Mouse (Mus musculus): Measurements from ENCODE around the gene Rnf26. TPM values are rescaled to one million over a fixed set of nuclear protein-coding genes. Genes with fewer than 3 reads are reported as not detected.
"Not testable (repeated sequence)": the region's sequence is repeated elsewhere in the genome, so short reads cannot be mapped to it uniquely, and the experiment has no call there.

Rnf26 gene
- polyA plus RNA-seq, 1 experiment, result 29.5 TPM

DNA sequence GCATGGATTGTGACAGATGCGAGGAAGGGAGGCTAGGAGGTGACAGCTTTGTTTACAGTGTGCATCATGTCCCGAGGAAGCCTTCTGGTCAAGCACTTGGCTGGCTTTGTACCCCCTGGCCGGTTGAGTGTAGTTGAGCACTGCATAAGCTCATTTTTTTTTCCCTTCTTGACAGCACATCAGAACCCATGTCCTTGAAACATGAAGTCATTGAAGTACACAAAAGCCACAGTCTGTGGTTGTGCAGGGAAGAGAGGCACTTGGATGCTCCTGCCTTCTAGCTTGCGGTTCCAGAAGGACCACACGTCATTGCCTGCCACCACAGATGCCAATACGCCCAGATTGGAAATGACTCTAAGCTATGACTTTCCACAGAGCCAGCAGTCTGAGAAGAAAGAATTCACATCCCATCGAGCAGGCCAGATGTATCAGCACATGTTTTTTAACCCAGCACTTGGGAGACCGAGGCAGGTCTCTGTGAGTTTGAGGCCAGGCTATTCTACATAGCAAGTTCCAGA, 6.7 kb upstream of the Rnf26 start:
- Histone ChIP-seq H3K36me3 (ENCODE audit: control insufficient read depth, insufficient read depth) (no peaks in the 10 kb centered on the region), H3K79me2 (ENCODE audit: control insufficient read depth, insufficient read depth) (no peaks in the 10 kb centered on the region), H3K4me2 (ENCODE audit: low read depth) (no peak overlapping the region), H3K4me3 (no peak overlapping the region), H3ac (ENCODE audit: control insufficient read depth, insufficient read length) (no peak overlapping the region), H3K27me3 (ENCODE audit: control insufficient read depth, insufficient read depth, insufficient read length) (no peaks in the 10 kb centered on the region)
- TF ChIP-seq USF1 (IDR thresholded peaks at IDR 0.05; ENCODE audit: low read depth), result no peak
- TF ChIP-seq MAX (IDR thresholded peaks at IDR 0.05; ENCODE audit: low read depth), result no peak
- TF ChIP-seq CEBPB (IDR thresholded peaks at IDR 0.05; ENCODE audit: insufficient read depth, poor library complexity, severe bottlenecking), result no peak

DNA sequence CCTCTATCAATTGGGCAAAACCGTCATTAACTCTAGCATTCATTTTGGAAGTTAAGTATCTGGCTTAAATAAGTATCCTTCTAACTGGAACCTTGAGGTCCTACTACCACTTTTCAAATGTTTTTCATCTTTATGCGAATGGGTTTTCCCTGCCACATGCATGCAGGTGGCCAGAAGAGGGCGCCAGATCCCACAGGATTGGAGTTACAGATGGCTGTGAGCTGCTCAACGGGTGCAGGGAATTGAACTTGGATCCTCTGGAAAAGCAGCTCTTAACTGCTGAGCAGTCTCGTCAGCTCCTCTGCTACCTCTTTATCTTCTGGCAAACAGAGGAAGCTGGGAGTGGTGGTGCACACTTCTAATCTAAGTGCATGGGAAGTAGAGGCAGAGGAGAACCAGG, 5.7 kb upstream of the Rnf26 start:
- Histone ChIP-seq H3ac (ENCODE audit: control insufficient read depth, insufficient read length) (no peak overlapping the region), H3K27me3 (ENCODE audit: control insufficient read depth, insufficient read depth, insufficient read length) (no peaks in the 10 kb centered on the region), H3K4me2 (ENCODE audit: low read depth) (no peak overlapping the region), H3K79me2 (ENCODE audit: control insufficient read depth, insufficient read depth) (no peaks in the 10 kb centered on the region), H3K4me3 (no peak overlapping the region), H3K36me3 (ENCODE audit: control insufficient read depth, insufficient read depth) (no peaks in the 10 kb centered on the region)
- TF ChIP-seq USF1 (IDR thresholded peaks at IDR 0.05; ENCODE audit: low read depth), result no peak
- TF ChIP-seq E2F4 (IDR thresholded peaks at IDR 0.05; ENCODE audit: insufficient read depth), result no peak
- no peak for TF ChIP-seq MAX (IDR thresholded peaks at IDR 0.05; ENCODE audit: low read depth)
- TF ChIP-seq MYOG (IDR thresholded peaks at IDR 0.05; ENCODE audit: control insufficient read depth in 1 of 3, insufficient read depth in 1 of 3, insufficient read length in 2 of 3, low read depth in 2 of 3), result no peak
- TF ChIP-seq POLR2A (IDR thresholded peaks at IDR 0.05; ENCODE audit: insufficient read length, low read depth), result no peak
- TF ChIP-seq MYOD1 (IDR thresholded peaks at IDR 0.05; ENCODE audit: control insufficient read depth in 1 of 3, insufficient read length in 2 of 3, low read depth in 2 of 3), result no peak
- no peak for TF ChIP-seq SRF (IDR thresholded peaks at IDR 0.05; ENCODE audit: control insufficient read depth, insufficient read length, low read depth)
- no peak for TF ChIP-seq CEBPB (IDR thresholded peaks at IDR 0.05; ENCODE audit: insufficient read depth, poor library complexity, severe bottlenecking)
- TF ChIP-seq TCF3 (IDR thresholded peaks at IDR 0.05; ENCODE audit: insufficient read length, low read depth), result no peak
- no peak for TF ChIP-seq TCF12 (IDR thresholded peaks at IDR 0.05; ENCODE audit: insufficient read depth, poor library complexity, severe bottlenecking)
- TF ChIP-seq REST (IDR thresholded peaks at IDR 0.05; ENCODE audit: insufficient read depth, insufficient read length), result no peak
- no peak for TF ChIP-seq POLR2AphosphoS2 (IDR thresholded peaks at IDR 0.05; ENCODE audit: insufficient read length, low read depth)

DNA sequence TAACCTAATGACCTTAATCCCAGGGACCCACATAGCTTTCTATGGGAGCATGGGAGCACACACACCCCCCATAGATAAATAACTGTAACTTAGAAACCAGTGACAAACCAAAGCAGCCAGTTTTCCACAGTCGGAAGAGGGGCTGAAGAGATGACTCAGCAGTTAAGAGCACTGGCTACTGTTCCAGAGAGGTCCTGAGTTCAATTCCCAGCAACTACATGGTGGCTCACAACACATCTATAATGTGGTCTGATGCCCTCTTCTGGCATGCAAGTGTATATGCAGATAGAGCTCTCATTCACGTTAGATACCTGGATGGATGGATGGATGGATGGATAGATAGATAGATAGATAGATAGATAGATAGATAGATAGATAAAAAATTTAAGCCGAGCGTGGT, 2.9 kb upstream of the Rnf26 start:
- no peak overlapping the region for H3ac ChIP-seq (ENCODE audit: control insufficient read depth, insufficient read length)
- H3K4me3 ChIP-seq, result no peak overlapping the region
- no peaks in the 10 kb centered on the region for H3K36me3 ChIP-seq (ENCODE audit: control insufficient read depth, insufficient read depth)
- no peaks in the 10 kb centered on the region for H3K27me3 ChIP-seq (ENCODE audit: control insufficient read depth, insufficient read depth, insufficient read length)
- no peak for TF ChIP-seq SRF (IDR thresholded peaks at IDR 0.05; ENCODE audit: control insufficient read depth, insufficient read length, low read depth)
- TF ChIP-seq CEBPB (IDR thresholded peaks at IDR 0.05; ENCODE audit: insufficient read depth, poor library complexity, severe bottlenecking), result no peak
- no peak for TF ChIP-seq REST (IDR thresholded peaks at IDR 0.05; ENCODE audit: insufficient read depth, insufficient read length)
- TF ChIP-seq TCF12 (IDR thresholded peaks at IDR 0.05; ENCODE audit: insufficient read depth, poor library complexity, severe bottlenecking), result no peak
- TF ChIP-seq MYOG (IDR thresholded peaks at IDR 0.05; ENCODE audit: control insufficient read depth in 1 of 3, insufficient read depth in 1 of 3, insufficient read length in 2 of 3, low read depth in 2 of 3), result no peak
- TF ChIP-seq E2F4 (IDR thresholded peaks at IDR 0.05; ENCODE audit: insufficient read depth), result no peak
- TF ChIP-seq POLR2AphosphoS2 (IDR thresholded peaks at IDR 0.05; ENCODE audit: insufficient read length, low read depth), result no peak
- no peak for TF ChIP-seq MAX (IDR thresholded peaks at IDR 0.05; ENCODE audit: low read depth)
- no peak for TF ChIP-seq POLR2A (IDR thresholded peaks at IDR 0.05; ENCODE audit: insufficient read length, low read depth)
- TF ChIP-seq TCF3 (IDR thresholded peaks at IDR 0.05; ENCODE audit: insufficient read length, low read depth), result no peak
- TF ChIP-seq MYOD1 (IDR thresholded peaks at IDR 0.05; ENCODE audit: control insufficient read depth in 1 of 3, insufficient read length in 2 of 3, low read depth in 2 of 3), result no peak
- no peak for TF ChIP-seq USF1 (IDR thresholded peaks at IDR 0.05; ENCODE audit: low read depth)
- no peaks in the 10 kb centered on the region for H3K79me2 ChIP-seq (ENCODE audit: control insufficient read depth, insufficient read depth)
- H3K4me2 ChIP-seq (ENCODE audit: low read depth), result no peak overlapping the region

DNA sequence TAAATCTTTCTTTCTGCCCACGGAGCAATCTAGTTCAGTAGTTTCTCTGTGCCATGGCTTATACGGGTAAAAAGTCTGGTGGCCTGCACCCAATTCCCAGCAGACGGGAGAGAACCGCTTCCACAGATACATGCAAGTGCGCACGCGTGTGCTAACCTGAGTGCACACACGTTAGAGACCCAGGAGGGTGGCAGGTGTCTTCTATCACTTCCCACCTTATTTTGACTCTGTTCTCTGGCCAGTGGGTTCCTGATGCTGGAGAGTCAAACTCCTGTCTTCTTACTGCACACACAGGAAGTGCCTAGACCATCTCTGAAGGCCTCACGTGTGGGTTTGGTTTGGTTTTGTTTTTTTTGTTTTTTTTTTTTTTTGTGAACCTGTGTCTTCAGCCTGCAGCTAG, 2.3 kb upstream of the Rnf26 start:
- no peak overlapping the region for H3ac ChIP-seq (ENCODE audit: control insufficient read depth, insufficient read length)
- H3K79me2 ChIP-seq (ENCODE audit: control insufficient read depth, insufficient read depth), result peaks cover 2% of the 10 kb centered on the region
- H3K4me2 ChIP-seq (ENCODE audit: low read depth), result no peak overlapping the region
- H3K4me3 ChIP-seq, result no peak overlapping the region
- TF ChIP-seq REST (IDR thresholded peaks at IDR 0.05; ENCODE audit: insufficient read depth, insufficient read length) (no peak), MAX (IDR thresholded peaks at IDR 0.05; ENCODE audit: low read depth) (no peak), USF1 (IDR thresholded peaks at IDR 0.05; ENCODE audit: low read depth) (no peak), POLR2A (IDR thresholded peaks at IDR 0.05; ENCODE audit: insufficient read length, low read depth) (no peak), MYOG (IDR thresholded peaks at IDR 0.05; ENCODE audit: control insufficient read depth in 1 of 3, insufficient read depth in 1 of 3, insufficient read length in 2 of 3, low read depth in 2 of 3) (no peak), SRF (IDR thresholded peaks at IDR 0.05; ENCODE audit: control insufficient read depth, insufficient read length, low read depth) (no peak), E2F4 (IDR thresholded peaks at IDR 0.05; ENCODE audit: insufficient read depth) (no peak), CEBPB (IDR thresholded peaks at IDR 0.05; ENCODE audit: insufficient read depth, poor library complexity, severe bottlenecking) (no peak), TCF3 (IDR thresholded peaks at IDR 0.05; ENCODE audit: insufficient read length, low read depth) (no peak), TCF12 (IDR thresholded peaks at IDR 0.05; ENCODE audit: insufficient read depth, poor library complexity, severe bottlenecking) (no peak), MYOD1 (IDR thresholded peaks at IDR 0.05; ENCODE audit: control insufficient read depth in 1 of 3, insufficient read length in 2 of 3, low read depth in 2 of 3) (no peak), POLR2AphosphoS2 (IDR thresholded peaks at IDR 0.05; ENCODE audit: insufficient read length, low read depth) (no peak)
- no peaks in the 10 kb centered on the region for H3K36me3 ChIP-seq (ENCODE audit: control insufficient read depth, insufficient read depth)
- H3K27me3 ChIP-seq (ENCODE audit: control insufficient read depth, insufficient read depth, insufficient read length), result no peaks in the 10 kb centered on the region

DNA sequence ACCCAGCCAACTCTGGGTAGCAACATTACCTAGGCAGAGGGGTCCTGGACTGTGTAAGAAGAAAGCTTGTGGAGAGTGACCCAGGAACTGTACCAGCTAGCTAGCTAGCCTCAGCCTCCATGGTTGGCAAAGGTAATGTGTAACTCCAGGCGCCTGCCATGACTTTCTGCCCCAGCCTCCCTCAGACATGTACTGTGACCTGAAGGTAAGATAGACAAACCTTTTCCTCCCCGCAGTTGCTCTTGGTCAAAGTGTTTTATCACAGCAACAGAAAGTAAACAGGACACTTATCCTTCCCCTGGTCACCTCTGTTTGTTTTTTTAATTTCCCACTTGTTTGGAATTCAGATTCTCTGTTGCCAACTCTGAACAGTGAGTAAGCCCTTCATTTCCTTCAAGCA, 1.1 kb upstream of the Rnf26 start:
- Histone ChIP-seq H3K36me3 (ENCODE audit: control insufficient read depth, insufficient read depth) (no peaks in the 10 kb centered on the region), H3K4me3 (no peak overlapping the region), H3K4me2 (ENCODE audit: low read depth) (no peak overlapping the region), H3K27me3 (ENCODE audit: control insufficient read depth, insufficient read depth, insufficient read length) (no peaks in the 10 kb centered on the region), H3ac (ENCODE audit: control insufficient read depth, insufficient read length) (no peak overlapping the region), H3K79me2 (ENCODE audit: control insufficient read depth, insufficient read depth) (peaks cover 13% of the 10 kb centered on the region)
- TF ChIP-seq SRF (IDR thresholded peaks at IDR 0.05; ENCODE audit: control insufficient read depth, insufficient read length, low read depth), result no peak
- TF ChIP-seq TCF3 (IDR thresholded peaks at IDR 0.05; ENCODE audit: insufficient read length, low read depth), result no peak
- no peak for TF ChIP-seq E2F4 (IDR thresholded peaks at IDR 0.05; ENCODE audit: insufficient read depth)
- TF ChIP-seq TCF12 (IDR thresholded peaks at IDR 0.05; ENCODE audit: insufficient read depth, poor library complexity, severe bottlenecking), result no peak
- TF ChIP-seq REST (IDR thresholded peaks at IDR 0.05; ENCODE audit: insufficient read depth, insufficient read length), result no peak
- TF ChIP-seq MYOD1 (IDR thresholded peaks at IDR 0.05; ENCODE audit: control insufficient read depth in 1 of 3, insufficient read length in 2 of 3, low read depth in 2 of 3), result no peak
- TF ChIP-seq MYOG (IDR thresholded peaks at IDR 0.05; ENCODE audit: control insufficient read depth in 1 of 3, insufficient read depth in 1 of 3, insufficient read length in 2 of 3, low read depth in 2 of 3), result no peak
- TF ChIP-seq MAX (IDR thresholded peaks at IDR 0.05; ENCODE audit: low read depth), result no peak
- TF ChIP-seq CEBPB (IDR thresholded peaks at IDR 0.05; ENCODE audit: insufficient read depth, poor library complexity, severe bottlenecking), result no peak
- no peak for TF ChIP-seq POLR2A (IDR thresholded peaks at IDR 0.05; ENCODE audit: insufficient read length, low read depth)
- no peak for TF ChIP-seq POLR2AphosphoS2 (IDR thresholded peaks at IDR 0.05; ENCODE audit: insufficient read length, low read depth)
- no peak for TF ChIP-seq USF1 (IDR thresholded peaks at IDR 0.05; ENCODE audit: low read depth)

DNA sequence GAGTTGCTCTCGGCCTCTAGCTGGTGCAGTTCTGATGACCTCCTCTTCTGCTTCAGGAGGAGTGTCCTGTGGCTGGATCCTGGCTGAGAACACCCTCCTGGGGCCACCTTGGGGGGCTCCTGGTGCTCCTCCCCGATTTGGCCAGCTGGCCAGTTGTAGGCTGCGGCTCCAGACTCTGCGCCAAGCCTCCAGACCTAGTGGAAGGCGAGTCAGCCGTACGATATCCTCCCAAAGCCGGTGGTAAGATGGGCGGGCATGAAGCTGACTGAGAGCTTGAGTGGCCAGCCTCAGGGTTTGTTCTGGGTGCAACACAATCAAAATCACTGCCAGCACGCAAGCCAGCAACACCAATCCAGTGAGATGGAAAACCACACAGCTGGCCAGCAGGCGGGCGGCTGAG, 1.4 kb downstream of the Rnf26 start:
- H3K4me3 ChIP-seq, result peak overlapping the region; percentile 45
- peaks cover 34% of the 10 kb centered on the region for H3K79me2 ChIP-seq (ENCODE audit: control insufficient read depth, insufficient read depth)

More for the DNA sequence above, 1.4 kb downstream of the Rnf26 start:
- H3K36me3 ChIP-seq (ENCODE audit: control insufficient read depth, insufficient read depth); H3ac ChIP-seq (ENCODE audit: control insufficient read depth, insufficient read length); H3K27me3 ChIP-seq (ENCODE audit: control insufficient read depth, insufficient read depth, insufficient read length): not testable (repeated sequence)
- peak overlapping the region; percentile 68 for H3K4me2 ChIP-seq (ENCODE audit: low read depth)
